Mouse (Mus musculus) C2C12 (cell line): ENCODE measurements around the gene Pomt1. TPM values are rescaled to one million over a fixed set of nuclear protein-coding genes. Genes with fewer than 3 reads are reported as not detected.
A peak's percentile ranks its signal among the peaks of the same experiment; 100 is the strongest.

Source experiments
- H3K27me3 ChIP-seq: one replicate; pipeline ENCODE4 v1.6.1; 2011; ENCODE audit not compliant: control insufficient read depth, insufficient read depth, insufficient read length
- H3K36me3 ChIP-seq: one replicate; pipeline ENCODE4 v1.6.1; 2011; ENCODE audit not compliant: control insufficient read depth, insufficient read depth
- H3K4me3 ChIP-seq: one replicate; pipeline ENCODE4 v1.5.1; 2011; ENCODE audit warnings: mild to moderate bottlenecking, control low read depth; ENCODE audit not compliant: poor library complexity, insufficient read depth, severe bottlenecking
- H3K79me2 ChIP-seq: one replicate; pipeline ENCODE4 v1.6.1; 2011; ENCODE audit not compliant: control insufficient read depth, insufficient read depth
- H3K79me3 ChIP-seq: one replicate; pipeline ENCODE4 v1.6.1; 2011; ENCODE audit warnings: low read depth, control low read depth
- H3ac ChIP-seq: one replicate; pipeline ENCODE3; 2011; ENCODE audit warnings: low read depth; ENCODE audit not compliant: control insufficient read depth, insufficient read length
- CEBPB ChIP-seq: IDR thresholded peaks from one replicate; pipeline ENCODE4 v1.6.1; 2011; ENCODE audit warnings: low read depth, mild to moderate bottlenecking, control low read depth, moderate library complexity
- CTCF ChIP-seq: IDR thresholded peaks from one replicate; pipeline ENCODE4 v1.5.1; 2011; ENCODE audit not compliant: control insufficient read depth, insufficient read depth, insufficient read length
- FOSL1 ChIP-seq: IDR thresholded peaks from one replicate; pipeline ENCODE4 v1.8.0; 2011; ENCODE audit warnings: mild to moderate bottlenecking, low read length; ENCODE audit not compliant: poor library complexity, insufficient read depth, severe bottlenecking
- MAX ChIP-seq: IDR thresholded peaks from one replicate; pipeline ENCODE4 v1.6.1; 2011; ENCODE audit warnings: mild to moderate bottlenecking, control low read depth
- MYOD1 ChIP-seq: IDR thresholded peaks from one replicate; pipeline ENCODE4 v1.6.1; 2011; ENCODE audit warnings: low read depth; ENCODE audit not compliant: control insufficient read depth, insufficient read length
- MYOG ChIP-seq: IDR thresholded peaks from one replicate; pipeline ENCODE4 v1.6.1; 2011; ENCODE audit not compliant: control insufficient read depth, insufficient read length; ENCODE audit errors: extremely low read depth
- USF1 ChIP-seq: IDR thresholded peaks from one replicate; pipeline ENCODE4 v1.6.1; 2011; ENCODE audit warnings: low read depth, mild to moderate bottlenecking, control low read depth, moderate library complexity
- polyA plus RNA-seq: library from polyadenylated mRNA; unstranded; fragments of >200 nt; fragmentation: generic; extraction: Trizol; gene quantifications from one replicate; pipeline ENCODE4 v1.2.1, GENCODE M21; 2012; ENCODE audit warnings: missing spikeins

Gene Pomt1
- polyA plus RNA-seq, 1 experiment, result 12.9 TPM

GRCm38 (mm10) chr2:32253352-32253751, 17.0 kb downstream of the Pomt1 start:
- no peak for TF ChIP-seq USF1
- no peak for TF ChIP-seq CEBPB
- no peak for TF ChIP-seq MYOD1
- no peak for TF ChIP-seq FOSL1
- TF ChIP-seq CTCF, result no peak
- TF ChIP-seq MYOG, result no peak
- no peak for TF ChIP-seq MAX
- Histone ChIP-seq H3K79me2 (peaks cover 5% of the 10 kb centered on the region), H3K79me3 (peaks cover under 1% of the 10 kb centered on the region), H3K27me3 (no peaks in the 10 kb centered on the region), H3K4me3 (no peak overlapping the region), H3ac (no peak overlapping the region), H3K36me3 (peaks cover 62% of the 10 kb centered on the region)

- H3ac ChIP-seq, result no peak overlapping the region
- peaks cover 17% of the 10 kb centered on the region for H3K79me2 ChIP-seq
- TF ChIP-seq USF1, result no peak
- TF ChIP-seq CTCF, result no peak
- no peak for TF ChIP-seq FOSL1
- no peak for TF ChIP-seq MYOD1
- TF ChIP-seq CEBPB, result no peak
- no peak for TF ChIP-seq MAX
- TF ChIP-seq MYOG, result no peak
- no peak overlapping the region for H3K4me3 ChIP-seq
- H3K79me3 ChIP-seq, result peaks cover 12% of the 10 kb centered on the region
- H3K27me3 ChIP-seq, result no peaks in the 10 kb centered on the region
- H3K36me3 ChIP-seq, result peaks cover 69% of the 10 kb centered on the region
Measured at GRCm38 (mm10) chr2:32254563-32254962, 18.2 kb downstream of the Pomt1 start.

- H3K4me3 ChIP-seq, result no peak overlapping the region
- no peak overlapping the region for H3ac ChIP-seq
- no peaks in the 10 kb centered on the region for H3K27me3 ChIP-seq
- peaks cover 69% of the 10 kb centered on the region for H3K36me3 ChIP-seq
- no peak for TF ChIP-seq FOSL1
- no peak for TF ChIP-seq CEBPB
- TF ChIP-seq CTCF, result no peak
- TF ChIP-seq USF1, result no peak
- no peak for TF ChIP-seq MYOD1
- no peak for TF ChIP-seq MYOG
- no peak for TF ChIP-seq MAX
- H3K79me2 ChIP-seq, result peaks cover 20% of the 10 kb centered on the region
- peaks cover 12% of the 10 kb centered on the region for H3K79me3 ChIP-seq
Measured at GRCm38 (mm10) chr2:32256273-32256672, 19.9 kb downstream of the Pomt1 start.

- Histone ChIP-seq H3ac (peak overlapping the region; percentile 40), H3K79me2 (peaks cover 20% of the 10 kb centered on the region), H3K36me3 (peaks cover 43% of the 10 kb centered on the region), H3K27me3 (no peaks in the 10 kb centered on the region), H3K4me3 (peak overlapping the region; percentile 71), H3K79me3 (peaks cover 12% of the 10 kb centered on the region)
- no peak for TF ChIP-seq MAX
- TF ChIP-seq MYOD1, result no peak
- TF ChIP-seq MYOG, result no peak
- TF ChIP-seq USF1, result no peak
- no peak for TF ChIP-seq FOSL1
- TF ChIP-seq CEBPB, result no peak
- TF ChIP-seq CTCF, result no peak
Measured at GRCm38 (mm10) chr2:32258887-32259533, 22.6 kb downstream of the Pomt1 start.

GRCm38 (mm10) chr2:32259657-32260417, 23.4 kb downstream of the Pomt1 start, which contains the start of gene Uck1:
Gene Uck1 (minus strand): TSS chr2:32260159.
- Histone ChIP-seq H3K4me3 (peak within 1 kb of the TSS; percentile 71), H3K27me3 (no peaks in the 10 kb centered on the region), H3K79me2 (peaks cover 20% of the 10 kb centered on the region), H3K79me3 (peaks cover 12% of the 10 kb centered on the region), H3K36me3 (peaks cover 34% of the 10 kb centered on the region), H3ac (peak within 1 kb of the TSS; percentile 95)
- no peak for TF ChIP-seq MYOG
- peak; percentile 84 for TF ChIP-seq MAX

GRCm38 (mm10) chr2:32260635-32261034, 24.2 kb downstream of the Pomt1 start:
- Histone ChIP-seq H3K79me3 (peaks cover 12% of the 10 kb centered on the region), H3K4me3 (no peak overlapping the region), H3K36me3 (peaks cover 32% of the 10 kb centered on the region), H3K79me2 (peaks cover 20% of the 10 kb centered on the region), H3K27me3 (peaks cover 3% of the 10 kb centered on the region), H3ac (no peak overlapping the region)
- no peak for TF ChIP-seq MYOD1
- no peak for TF ChIP-seq MYOG
